Mouse (Mus musculus) heart, embryonic 14.5 days (tissue): ENCODE measurements around the gene Rd3. TPM values are rescaled to one million over a fixed set of nuclear protein-coding genes. Genes with fewer than 3 reads are reported as not detected.

Source experiments
- ATAC-seq: fragments of 200-750 bp; cut with Nextera tagmentation; 2 replicates; pipeline ENCODE4 v1.8.0; 2017; ENCODE audit warnings: low read depth, moderate TSS enrichment; ENCODE audit not compliant: insufficient number of reproducible peaks, insufficient read depth, low FRiP score
- H3K27ac ChIP-seq, 2 experiments: fragments of 200-500 bp in 1 of 2; fragments of 300-500 bp in 1 of 2; sonication (generic) in 1 of 2; replicated peaks in 1 of 2; 2 replicates each; pipeline ENCODE4 v1.5.1; 2012 to 2014; ENCODE audit warnings: low read depth in 2 of 2, low read length in 2 of 2, control low read depth in 1 of 2, mild to moderate bottlenecking in 1 of 2, mixed read lengths in 1 of 2; ENCODE audit not compliant: control insufficient read depth in 1 of 2, insufficient read depth in 1 of 2
- H3K27me3 ChIP-seq: fragments of 300-500 bp; sonication (generic); 2 replicates; pipeline ENCODE4 v1.6.1; 2014; ENCODE audit warnings: mild to moderate bottlenecking, low read length, control low read depth; ENCODE audit not compliant: control insufficient read depth, insufficient read depth
- H3K36me3 ChIP-seq: fragments of 300-500 bp; sonication (generic); 2 replicates; pipeline ENCODE4 v1.6.1; 2014; ENCODE audit warnings: mild to moderate bottlenecking, control low read depth, low read length, mixed read lengths; ENCODE audit not compliant: control insufficient read depth, insufficient read depth
- H3K4me1 ChIP-seq, 2 experiments: fragments of 200-500 bp in 1 of 2; fragments of 300-500 bp in 1 of 2; sonication (generic) in 1 of 2; 2 replicates each; pipeline ENCODE4 v1.6.1; 2012 to 2014; ENCODE audit warnings: low read length in 2 of 2, control low read depth in 1 of 2, mixed read lengths in 1 of 2; ENCODE audit not compliant: control insufficient read depth in 2 of 2, insufficient read depth in 2 of 2
- H3K4me2 ChIP-seq: fragments of 300-500 bp; sonication (generic); 2 replicates; pipeline ENCODE4 v1.6.1; 2014; ENCODE audit warnings: mild to moderate bottlenecking, low read length
- H3K4me3 ChIP-seq, 2 experiments: fragments of 200-500 bp in 1 of 2; fragments of 300-500 bp in 1 of 2; sonication (generic) in 1 of 2; 2 replicates each; pipeline ENCODE4 v1.5.1; 2012 to 2014; ENCODE audit warnings: low read length in 2 of 2, mild to moderate bottlenecking in 2 of 2, control low read depth in 1 of 2, low read depth in 1 of 2, moderate library complexity in 1 of 2; ENCODE audit not compliant: control insufficient read depth in 1 of 2, insufficient read depth in 1 of 2
- H3K9ac ChIP-seq: fragments of 300-500 bp; sonication (generic); 2 replicates; pipeline ENCODE4 v1.6.1; 2014; ENCODE audit warnings: mild to moderate bottlenecking, low read length
- H3K9me3 ChIP-seq: fragments of 300-500 bp; sonication (generic); 2 replicates; pipeline ENCODE4 v1.6.1; 2016; ENCODE audit warnings: low read length, control low read depth; ENCODE audit not compliant: control insufficient read depth
- WGBS: fragments of 180-500 bp; shearing (Covaris S2); extraction: QIAGEN DNeasy Blood & Tissue Kit; methylation state at CpG from one replicate; pipeline ENCODE4 v1.1.7; 2014; 5-methylcytosine and 5-hydroxymethylcytosine counted together
- polyA plus RNA-seq: library from polyadenylated mRNA; unstranded; fragments of >200 nt; fragmentation: Nextera tagmentation; extraction: Ambion mirVana; gene quantifications from 2 replicates; pipeline ENCODE4 v1.2.1, GENCODE M21; 2014

The Rd3 gene
- polyA plus RNA-seq, 1 experiment from 2014 or later = 7.0 TPM

DNA sequence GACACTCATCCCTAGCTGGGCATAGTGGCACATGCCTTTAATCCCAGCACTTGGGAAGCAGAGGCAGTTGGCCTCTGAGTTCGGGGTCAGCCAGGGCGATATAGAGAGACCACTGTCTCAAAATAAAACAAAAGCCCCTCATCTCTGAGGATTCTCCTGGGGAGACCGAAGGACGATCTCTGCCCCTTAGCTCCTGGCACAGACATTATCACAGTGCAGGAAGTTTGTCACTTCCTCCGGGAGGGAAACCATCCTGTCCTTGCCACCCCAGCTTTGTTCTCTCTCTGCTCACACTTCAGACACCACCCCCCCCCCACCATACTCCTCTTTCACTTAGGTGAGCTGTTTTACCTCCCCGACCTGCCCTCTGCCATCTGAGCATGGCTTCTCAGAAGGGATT is 33.5 kb upstream of the Rd3 start:
- H3K4me2 ChIP-seq = no peak overlapping the region
- WGBS = 62% methylated on average over 6 of the region's 6 CpGs
- H3K27me3 ChIP-seq = no peaks in the 10 kb centered on the region
- H3K9me3 ChIP-seq = no peaks in the 10 kb centered on the region
- peaks cover 0 to 2% of the 10 kb centered on the region in 2 experiments; a peak in 2 of 4 replicates for H3K4me1 ChIP-seq
- no peak overlapping the region for H3K4me3 ChIP-seq
- no peak overlapping the region for H3K27ac ChIP-seq
- H3K9ac ChIP-seq = no peak overlapping the region
- no peak for ATAC-seq
- H3K36me3 ChIP-seq = no peaks in the 10 kb centered on the region

DNA sequence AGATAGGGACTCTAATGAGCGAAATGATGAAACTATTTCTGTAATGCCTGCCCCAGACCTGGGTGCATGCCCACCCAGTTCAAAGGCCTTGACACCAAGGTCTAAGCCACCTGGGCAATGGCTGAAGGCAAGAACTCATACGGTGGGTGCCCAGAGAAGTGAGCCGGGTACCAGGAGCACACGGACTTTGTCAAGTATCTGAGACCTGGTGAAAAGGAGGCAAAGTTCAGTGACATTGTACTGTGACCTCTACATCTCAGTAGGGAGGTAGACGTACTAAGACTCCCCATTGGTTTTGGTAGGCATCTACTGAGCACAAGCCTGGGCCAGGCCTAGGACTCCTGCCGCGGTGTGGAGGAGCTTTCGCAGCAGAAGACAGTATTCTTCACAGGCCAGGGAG is 31.8 kb upstream of the Rd3 start:
- H3K27ac ChIP-seq = no peak overlapping the region
- no peak for ATAC-seq
- 89% methylated on average over 8 of the region's 8 CpGs for whole genome bisulfite sequencing
- H3K4me3 ChIP-seq = no peak overlapping the region
- H3K9ac ChIP-seq = no peak overlapping the region
- H3K27me3 ChIP-seq = no peaks in the 10 kb centered on the region
- no peaks in the 10 kb centered on the region for H3K36me3 ChIP-seq
- H3K4me1 ChIP-seq = peaks cover 0 to 2% of the 10 kb centered on the region in 2 experiments; a peak in 2 of 4 replicates
- no peak overlapping the region for H3K4me2 ChIP-seq
- no peaks in the 10 kb centered on the region for H3K9me3 ChIP-seq

DNA sequence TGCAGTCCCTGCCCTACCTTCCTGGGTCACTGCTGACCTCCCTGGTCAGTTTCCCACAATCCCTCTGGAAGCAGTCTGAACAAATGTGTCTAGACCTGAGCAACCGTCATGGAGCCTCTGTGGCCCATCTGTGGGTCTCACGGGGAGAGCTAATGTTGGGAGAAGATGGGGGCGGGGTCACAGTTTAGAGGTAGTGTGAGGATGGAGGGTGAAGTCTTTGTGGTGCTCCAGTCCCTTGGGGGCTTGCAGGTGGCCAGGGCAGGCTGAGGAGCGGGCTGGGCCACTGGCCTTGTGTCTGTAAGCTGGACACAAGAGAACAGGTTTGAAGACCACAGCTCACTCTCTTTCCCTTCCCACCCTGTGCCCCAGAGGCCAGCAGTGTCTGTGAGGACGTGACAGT is 31.4 kb upstream of the Rd3 start:
- H3K4me3 ChIP-seq = no peak overlapping the region
- H3K4me1 ChIP-seq = peaks cover 0 to 2% of the 10 kb centered on the region in 2 experiments; a peak in 2 of 4 replicates
- no peak overlapping the region for H3K27ac ChIP-seq
- no peaks in the 10 kb centered on the region for H3K27me3 ChIP-seq
- H3K4me2 ChIP-seq = no peak overlapping the region
- 76% methylated on average over 5 of the region's 5 CpGs for WGBS
- H3K36me3 ChIP-seq = no peaks in the 10 kb centered on the region
- no peak for ATAC-seq
- H3K9me3 ChIP-seq = no peaks in the 10 kb centered on the region
- no peak overlapping the region for H3K9ac ChIP-seq

DNA sequence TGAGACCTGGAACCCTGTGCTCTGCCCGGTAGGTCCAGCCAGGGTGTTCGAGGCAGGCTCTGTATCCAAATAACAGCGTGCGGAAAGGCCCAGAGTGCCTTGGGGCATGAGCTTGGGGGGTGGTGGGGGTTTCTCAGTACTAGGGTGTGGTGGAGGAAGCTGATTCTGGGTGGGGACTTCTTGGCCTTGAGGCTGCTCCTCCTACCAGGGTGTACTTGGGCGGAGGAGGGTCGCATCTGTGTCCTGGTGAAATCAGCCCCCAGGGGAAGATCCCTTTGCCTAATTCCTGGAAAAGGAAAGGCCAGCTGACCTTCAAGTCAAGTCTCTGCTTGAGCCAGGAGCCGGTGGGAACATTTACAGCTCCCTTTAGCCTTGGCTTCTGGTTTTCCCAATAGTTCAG is 30.9 kb upstream of the Rd3 start:
- Histone ChIP-seq H3K9ac (no peak overlapping the region), H3K9me3 (no peaks in the 10 kb centered on the region), H3K4me2 (no peak overlapping the region), H3K4me3 (no peak overlapping the region), H3K36me3 (no peaks in the 10 kb centered on the region), H3K27me3 (no peaks in the 10 kb centered on the region), H3K4me1 (peaks cover 0 to 2% of the 10 kb centered on the region in 2 experiments; a peak in 2 of 4 replicates), H3K27ac (no peak overlapping the region)
- WGBS = 72% methylated on average over 7 of the region's 7 CpGs
- ATAC-seq = no peak

DNA sequence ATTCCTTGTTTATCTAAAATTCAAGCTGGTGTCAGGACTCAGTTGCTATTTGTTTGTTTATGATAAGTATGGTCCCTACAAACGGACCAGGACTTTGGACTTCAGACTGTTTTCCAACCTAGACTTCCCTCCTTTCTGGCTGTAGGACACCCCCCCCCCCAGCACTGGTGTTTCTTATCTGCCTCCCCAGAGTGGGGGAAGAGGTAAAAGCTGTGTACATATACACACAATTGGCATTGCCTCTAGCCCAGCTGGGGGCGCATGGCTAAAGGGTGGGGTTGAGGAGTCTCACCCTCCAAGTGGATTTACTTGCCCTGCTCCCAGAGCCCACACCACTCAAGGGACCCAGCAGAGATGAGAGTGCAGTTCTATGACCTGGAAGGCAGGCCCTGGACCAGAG is 30.3 kb upstream of the Rd3 start:
- 0 out of 2 replicates have a peak, but pooled peaks have one; percentile 26 for ATAC-seq
- Histone ChIP-seq H3K36me3 (no peaks in the 10 kb centered on the region), H3K4me2 (no peak overlapping the region), H3K9me3 (no peaks in the 10 kb centered on the region), H3K4me3 (no peak overlapping the region), H3K9ac (no peak overlapping the region), H3K27me3 (no peaks in the 10 kb centered on the region), H3K27ac (no peak overlapping the region), H3K4me1 (peaks cover 0 to 2% of the 10 kb centered on the region in 2 experiments; a peak in 2 of 4 replicates)
- 54% methylated on average over 2 of the region's 2 CpGs for WGBS

DNA sequence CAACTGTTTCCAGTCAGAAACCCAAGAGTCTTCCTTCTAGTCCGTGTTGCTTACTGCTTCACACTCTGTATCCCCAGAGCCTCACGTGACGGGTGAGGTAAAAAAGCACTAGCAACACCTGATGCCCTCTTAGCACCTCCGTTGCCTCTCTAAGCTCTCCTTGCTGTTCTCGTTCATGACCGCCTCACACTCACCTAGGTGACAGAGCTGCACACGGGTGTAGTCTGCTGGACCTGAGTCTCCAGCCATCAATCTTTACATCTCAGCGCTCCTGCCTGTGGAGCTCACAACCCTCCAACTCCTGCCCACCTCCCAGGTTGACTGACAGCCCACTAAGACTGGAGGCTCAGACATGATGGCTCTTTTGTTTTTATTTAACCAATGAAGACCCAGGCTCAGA is 29.4 kb upstream of the Rd3 start:
- Histone ChIP-seq H3K27ac (no peak overlapping the region), H3K9me3 (no peaks in the 10 kb centered on the region), H3K27me3 (no peaks in the 10 kb centered on the region), H3K36me3 (no peaks in the 10 kb centered on the region), H3K4me3 (no peak overlapping the region), H3K9ac (no peak overlapping the region), H3K4me1 (peaks cover 0 to 2% of the 10 kb centered on the region in 2 experiments; a peak in 2 of 4 replicates), H3K4me2 (no peak overlapping the region)
- 76% methylated on average over 8 of the region's 8 CpGs for WGBS
- no peak for ATAC-seq

DNA sequence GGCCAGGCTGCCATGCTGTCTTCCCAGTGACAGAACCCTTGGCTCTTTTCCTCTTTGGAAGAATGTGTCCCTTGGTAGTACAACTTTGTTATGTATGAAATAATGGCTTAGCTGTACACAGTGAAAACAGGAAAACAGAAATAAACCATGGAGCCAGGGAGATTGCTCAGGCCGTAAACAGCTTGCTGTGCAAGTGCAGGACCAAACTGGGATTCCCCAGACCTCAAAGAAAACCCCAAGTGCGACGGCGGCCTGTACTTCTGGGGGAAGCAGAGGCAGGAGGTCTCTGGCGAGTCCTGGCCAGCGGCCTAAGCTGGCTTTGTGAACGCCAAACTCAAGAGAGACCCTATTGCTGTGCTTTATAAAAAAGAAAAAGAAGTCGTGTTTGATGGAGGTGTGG is 28.6 kb upstream of the Rd3 start:
- Histone ChIP-seq H3K36me3 (no peaks in the 10 kb centered on the region), H3K9ac (no peak overlapping the region), H3K4me3 (no peak overlapping the region), H3K4me2 (no peak overlapping the region), H3K27ac (no peak overlapping the region), H3K9me3 (no peaks in the 10 kb centered on the region), H3K4me1 (peaks cover 0 to 2% of the 10 kb centered on the region in 2 experiments; a peak in 2 of 4 replicates), H3K27me3 (no peaks in the 10 kb centered on the region)
- no peak for ATAC-seq
- WGBS = 85% methylated on average over 8 of the region's 8 CpGs

DNA sequence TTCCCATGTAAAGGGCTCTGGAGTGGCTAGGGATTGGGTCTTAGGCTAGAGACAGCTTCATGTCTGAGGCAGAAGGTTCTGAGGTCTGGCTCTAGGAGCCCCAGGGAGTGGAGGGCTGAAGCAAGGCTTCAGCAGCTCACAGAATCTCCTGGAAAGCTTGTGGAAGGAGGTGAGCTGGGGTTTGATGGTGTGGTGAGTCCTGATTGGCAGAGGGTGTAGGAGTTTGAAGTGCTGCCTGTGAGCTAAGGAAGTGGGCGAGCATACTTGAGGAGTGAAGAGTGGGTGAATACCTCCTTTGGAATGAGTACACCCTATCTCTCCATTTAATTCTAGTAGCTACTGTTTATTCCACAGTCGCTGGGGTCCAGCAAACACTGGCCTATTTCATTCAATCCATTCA is 26.6 kb upstream of the Rd3 start:
- Histone ChIP-seq H3K4me3 (no peak overlapping the region), H3K4me1 (no peaks in the 10 kb centered on the region; a peak in 1 of 4 replicates), H3K4me2 (no peak overlapping the region), H3K9me3 (no peaks in the 10 kb centered on the region), H3K27ac (no peak overlapping the region), H3K27me3 (no peaks in the 10 kb centered on the region), H3K36me3 (no peaks in the 10 kb centered on the region), H3K9ac (no peak overlapping the region)
- 54% methylated on average over 2 of the region's 2 CpGs for WGBS
- ATAC-seq = no peak
